Mouse (Mus musculus) kidney, embryonic 15.5 days (tissue): ENCODE measurements around the gene Gm5089. TPM values are rescaled to one million over a fixed set of nuclear protein-coding genes. Genes with fewer than 3 reads are reported as not detected.

Source experiments
- ATAC-seq: fragments of 200-750 bp; cut with Nextera tagmentation; replicated peaks from 2 replicates; pipeline ENCODE4 v1.8.0; 2017; ENCODE audit warnings: moderate TSS enrichment; ENCODE audit not compliant: low FRiP score
- H3K27ac ChIP-seq: fragments of 300-500 bp; sonication (generic); 2 replicates; pipeline ENCODE4 v1.5.1; 2015; ENCODE audit warnings: mild to moderate bottlenecking, inconsistent platforms
- H3K27me3 ChIP-seq: fragments of 300-500 bp; sonication (generic); 2 replicates; pipeline ENCODE4 v1.6.1; 2015; ENCODE audit warnings: inconsistent platforms
- H3K36me3 ChIP-seq: fragments of 300-500 bp; sonication (generic); 2 replicates; pipeline ENCODE4 v1.6.1; 2015; ENCODE audit warnings: inconsistent platforms
- H3K4me1 ChIP-seq: fragments of 300-500 bp; sonication (generic); 2 replicates; pipeline ENCODE4 v1.6.1; 2015; ENCODE audit warnings: inconsistent platforms
- H3K4me2 ChIP-seq: fragments of 300-500 bp; sonication (generic); 2 replicates; pipeline ENCODE4 v1.6.1; 2015; ENCODE audit warnings: moderate library complexity, mild to moderate bottlenecking, inconsistent platforms
- H3K4me3 ChIP-seq: fragments of 300-500 bp; sonication (generic); replicated peaks from 2 replicates; pipeline ENCODE4 v1.5.1; 2015; ENCODE audit warnings: mild to moderate bottlenecking, inconsistent platforms
- H3K9ac ChIP-seq: fragments of 300-500 bp; sonication (generic); 2 replicates; pipeline ENCODE4 v1.6.1; 2015; ENCODE audit warnings: mild to moderate bottlenecking, inconsistent platforms
- H3K9me3 ChIP-seq: fragments of 300-500 bp; sonication (generic); replicated peaks from 2 replicates; pipeline ENCODE4 v1.6.1; 2016; ENCODE audit warnings: inconsistent platforms
- whole genome bisulfite sequencing: fragments of 180-500 bp; shearing (Covaris S2); methylation state at CpG from one replicate; pipeline ENCODE4 v1.1.7; 2015; ENCODE audit warnings: mixed read lengths; 5-methylcytosine and 5-hydroxymethylcytosine counted together
- polyA plus RNA-seq: library from polyadenylated mRNA; unstranded; fragments of >200 nt; fragmentation: Nextera tagmentation; extraction: Ambion mirVana; gene quantifications from 2 replicates; pipeline ENCODE4 v1.2.1, GENCODE M21; 2015

Gm5089 gene
- polyA plus RNA-seq, 1 experiment from 2014 or later: 0.10 TPM

- no peak for ATAC-seq
- H3K36me3 ChIP-seq: no peaks in the 10 kb centered on the region
- WGBS: 1% methylated on average over 18 of the region's 18 CpGs
Measured at GRCm38 (mm10) chr14:122483556-122484421, 32.9 kb upstream of the Gm5089 start.

GRCm38 (mm10) chr14:122483024-122483385, 32.1 kb upstream of the Gm5089 start:
- Histone ChIP-seq H3K4me2 (no peak overlapping the region), H3K4me1 (0 out of 2 replicates have a peak, but pooled peaks cover 3% of the 10 kb centered on the region), H3K4me3 (no peak overlapping the region), H3K9ac (no peak overlapping the region), H3K27ac (no peak overlapping the region), H3K27me3 (peaks cover 94% of the 10 kb centered on the region), H3K36me3 (no peaks in the 10 kb centered on the region), H3K9me3 (no peaks in the 10 kb centered on the region)
- ATAC-seq: no peak
- 3% methylated on average over 5 of the region's 5 CpGs for WGBS

More at GRCm38 (mm10) chr14:122483556-122484421, 32.9 kb upstream of the Gm5089 start:
- Histone ChIP-seq H3K4me2 (no peak overlapping the region), H3K4me3 (no peak overlapping the region), H3K27ac (no peak overlapping the region), H3K27me3 (peaks cover 92% of the 10 kb centered on the region), H3K9me3 (no peaks in the 10 kb centered on the region), H3K9ac (no peak overlapping the region), H3K4me1 (0 out of 2 replicates have a peak, but pooled peaks cover 3% of the 10 kb centered on the region)

GRCm38 (mm10) chr14:122482081-122483023, 31.4 kb upstream of the Gm5089 start:
- H3K9ac ChIP-seq: no peak overlapping the region
- peaks cover 97% of the 10 kb centered on the region for H3K27me3 ChIP-seq
- no peaks in the 10 kb centered on the region for H3K36me3 ChIP-seq
- no peak overlapping the region for H3K4me2 ChIP-seq
- ATAC-seq: no peak
- H3K4me1 ChIP-seq: 0 out of 2 replicates have a peak, but pooled peaks cover 3% of the 10 kb centered on the region
- no peak overlapping the region for H3K4me3 ChIP-seq
- H3K9me3 ChIP-seq: no peaks in the 10 kb centered on the region
- 2% methylated on average over 38 of the region's 38 CpGs for WGBS
- H3K27ac ChIP-seq: no peak overlapping the region

GRCm38 (mm10) chr14:122481181-122481580, 30.3 kb upstream of the Gm5089 start:
- Histone ChIP-seq H3K4me2 (no peak overlapping the region), H3K9me3 (no peaks in the 10 kb centered on the region), H3K27ac (no peak overlapping the region), H3K4me1 (peaks cover 8% of the 10 kb centered on the region), H3K4me3 (no peak overlapping the region), H3K27me3 (peaks cover 98% of the 10 kb centered on the region), H3K9ac (no peak overlapping the region), H3K36me3 (no peaks in the 10 kb centered on the region)
- no peak for ATAC-seq
- 3% methylated on average over 15 of the region's 15 CpGs for WGBS

- WGBS: 3% methylated on average over 2 of the region's 2 CpGs
- Histone ChIP-seq H3K9me3 (no peaks in the 10 kb centered on the region), H3K27ac (no peak overlapping the region), H3K4me3 (no peak overlapping the region), H3K27me3 (peaks cover 98% of the 10 kb centered on the region), H3K4me2 (no peak overlapping the region), H3K9ac (no peak overlapping the region), H3K4me1 (peaks cover 16% of the 10 kb centered on the region), H3K36me3 (no peaks in the 10 kb centered on the region)
- no peak for ATAC-seq
Measured at GRCm38 (mm10) chr14:122480355-122480754, 29.4 kb upstream of the Gm5089 start.

GRCm38 (mm10) chr14:122479461-122480109, 28.7 kb upstream of the Gm5089 start:
- no peak overlapping the region for H3K4me3 ChIP-seq
- no peaks in the 10 kb centered on the region for H3K36me3 ChIP-seq
- H3K4me1 ChIP-seq: peaks cover 24% of the 10 kb centered on the region
- no peak overlapping the region for H3K27ac ChIP-seq
- peaks cover 98% of the 10 kb centered on the region for H3K27me3 ChIP-seq
- WGBS: 14% methylated on average over 17 of the region's 17 CpGs
- H3K9me3 ChIP-seq: no peaks in the 10 kb centered on the region
- H3K9ac ChIP-seq: no peak overlapping the region
- no peak overlapping the region for H3K4me2 ChIP-seq
- no peak for ATAC-seq

- Histone ChIP-seq H3K9me3 (no peaks in the 10 kb centered on the region), H3K27ac (no peak overlapping the region), H3K36me3 (no peaks in the 10 kb centered on the region), H3K4me1 (peaks cover 32% of the 10 kb centered on the region), H3K4me2 (no peak overlapping the region), H3K27me3 (peaks cover 98% of the 10 kb centered on the region), H3K9ac (no peak overlapping the region), H3K4me3 (no peak overlapping the region)
- under 1% methylated on average over 22 of the region's 22 CpGs for WGBS
- ATAC-seq: no peak
Measured at GRCm38 (mm10) chr14:122478574-122479011, 27.7 kb upstream of the Gm5089 start.

- H3K4me3 ChIP-seq: no peak overlapping the region
- H3K27me3 ChIP-seq: peaks cover 98% of the 10 kb centered on the region
- no peak overlapping the region for H3K27ac ChIP-seq
- no peaks in the 10 kb centered on the region for H3K9me3 ChIP-seq
- peaks cover 32% of the 10 kb centered on the region for H3K4me1 ChIP-seq
- H3K4me2 ChIP-seq: no peak overlapping the region
- ATAC-seq: no peak
- no peaks in the 10 kb centered on the region for H3K36me3 ChIP-seq
- no peak overlapping the region for H3K9ac ChIP-seq
- whole genome bisulfite sequencing: 1% methylated on average over 9 of the region's 9 CpGs
Measured at GRCm38 (mm10) chr14:122477971-122478573, 27.2 kb upstream of the Gm5089 start.

GRCm38 (mm10) chr14:122477261-122477671, 26.4 kb upstream of the Gm5089 start:
- 2% methylated on average over 20 of the region's 20 CpGs for WGBS
- Histone ChIP-seq H3K4me3 (no peak overlapping the region), H3K36me3 (no peaks in the 10 kb centered on the region), H3K4me1 (peaks cover 32% of the 10 kb centered on the region), H3K27ac (no peak overlapping the region), H3K9me3 (no peaks in the 10 kb centered on the region), H3K9ac (no peak overlapping the region), H3K27me3 (peaks cover 98% of the 10 kb centered on the region), H3K4me2 (no peak overlapping the region)
- no peak for ATAC-seq

- Histone ChIP-seq H3K27ac (no peak overlapping the region), H3K36me3 (no peaks in the 10 kb centered on the region), H3K9me3 (no peaks in the 10 kb centered on the region), H3K9ac (no peak overlapping the region), H3K4me1 (peaks cover 32% of the 10 kb centered on the region), H3K4me3 (no peak overlapping the region), H3K27me3 (peaks cover 98% of the 10 kb centered on the region), H3K4me2 (no peak overlapping the region)
- no peak for ATAC-seq
- WGBS: under 1% methylated on average over 18 of the region's 18 CpGs
Measured at GRCm38 (mm10) chr14:122476822-122477215, 25.9 kb upstream of the Gm5089 start.

GRCm38 (mm10) chr14:122476041-122476821, 25.3 kb upstream of the Gm5089 start:
- Histone ChIP-seq H3K36me3 (no peaks in the 10 kb centered on the region), H3K9ac (no peak overlapping the region), H3K4me2 (peak overlapping the region; percentile 77), H3K27me3 (peaks cover 98% of the 10 kb centered on the region), H3K4me1 (peaks cover 32% of the 10 kb centered on the region), H3K9me3 (no peaks in the 10 kb centered on the region), H3K4me3 (peak overlapping the region; percentile 44), H3K27ac (no peak overlapping the region)
- peak; percentile 27 for ATAC-seq
- under 1% methylated on average over 62 of the region's 62 CpGs for WGBS
